Comparison of ENCODE assay signal across 8 mouse cellular contexts in genomic region chr7:116031718-116032595, GRCm38 (mm10). TPM values are rescaled to one million over a fixed set of nuclear protein-coding genes. Genes with fewer than 3 reads are reported as not detected.
A peak's percentile ranks its signal among the peaks of the same experiment; 100 is the strongest.
DNase-seq lines count a peak whose midpoint lies in the region; ATAC-seq and TF ChIP-seq lines count a peak whose summit lies in the region.

No protein-coding gene starts in this region.

- no peaks in the 10 kb centered on the region for H3K9me3 ChIP-seq in CH12.LX (replicated peaks; ENCODE audit: low read length)
- H3K9me3 ChIP-seq in heart, embryonic 15.5 days (replicated peaks) = no peaks in the 10 kb centered on the region
- H3K9me3 ChIP-seq in kidney, postnatal 0 days (replicated peaks; ENCODE audit: low read length) = no peaks in the 10 kb centered on the region

- no peaks in the 10 kb centered on the region for H3K79me2 ChIP-seq in CH12.LX (replicated peaks; ENCODE audit: control insufficient read depth, extremely low read depth, insufficient read depth, poor library complexity, severe bottlenecking)

- H3K27me3 ChIP-seq in CH12.LX (replicated peaks) = peaks cover 42% of the 10 kb centered on the region
- peaks cover 15% of the 10 kb centered on the region for H3K27me3 ChIP-seq in heart, embryonic 15.5 days
- H3K27me3 ChIP-seq in kidney, postnatal 0 days (ENCODE audit: insufficient read depth, low read length) = peaks cover 23% of the 10 kb centered on the region

- no peaks in the 10 kb centered on the region for H3K36me3 ChIP-seq in CH12.LX (replicated peaks in 1 of 2; ENCODE audit: control insufficient read depth in 1 of 2, insufficient read depth in 1 of 2, low read length in 1 of 2)
- H3K36me3 ChIP-seq in heart, embryonic 15.5 days = no peaks in the 10 kb centered on the region
- H3K36me3 ChIP-seq in kidney, postnatal 0 days (ENCODE audit: insufficient read depth, low read length) = no peaks in the 10 kb centered on the region

- TF ChIP-seq POLR2A in CH12.LX (IDR thresholded peaks at IDR 0.05; ENCODE audit: low read depth, low read length) = 0 out of 2 replicates have a peak, but pooled peaks have one; percentile 21

- H3K4me1 ChIP-seq in CH12.LX (ENCODE audit: control insufficient read depth in 1 of 2, insufficient read depth in 2 of 2) = peaks cover 0 to 14% of the 10 kb centered on the region in 2 experiments; a peak in 2 of 4 replicates
- peaks cover 6% of the 10 kb centered on the region for H3K4me1 ChIP-seq in heart, embryonic 15.5 days (replicated peaks)
- peaks cover 12% of the 10 kb centered on the region for H3K4me1 ChIP-seq in kidney, postnatal 0 days (replicated peaks; ENCODE audit: insufficient read depth, low read length)

- H3K4me2 ChIP-seq in CH12.LX (ENCODE audit: insufficient read depth, low read depth, poor library complexity, severe bottlenecking) = peak overlapping the region; percentile 48
- H3K4me2 ChIP-seq in heart, embryonic 15.5 days = peak overlapping the region; percentile 94
- peak overlapping the region; percentile 96 for H3K4me2 ChIP-seq in kidney, postnatal 0 days (ENCODE audit: low read length)

- DNase-seq in CH12.LX (ENCODE audit: extremely low read depth) = peak; percentile 46
- DNase-seq in adrenal gland, postnatal 36 days = peak; percentile 79 to 86
- DNase-seq in kidney, postnatal 0 days (ENCODE audit: low spot score) = peak; percentile 69
- DNase-seq in lung, postnatal 25 days (ENCODE audit: low spot score) = peak; percentile 42
- peak; percentile 31 for DNase-seq in right cerebral cortex, postnatal 14 days

- H3K9ac ChIP-seq in CH12.LX (ENCODE audit: insufficient read depth, low read depth) = peak overlapping the region; percentile 33
- peak overlapping the region; percentile 81 for H3K9ac ChIP-seq in heart, embryonic 15.5 days
- H3K9ac ChIP-seq in kidney, postnatal 0 days (ENCODE audit: low read depth, low read length) = peak overlapping the region; percentile 60

- H3K27ac ChIP-seq in CH12.LX (ENCODE audit: insufficient read depth, low read depth) = peak overlapping the region; percentile 39; the same call in 1 of the 2 replicates
- H3K27ac ChIP-seq in heart, embryonic 15.5 days = peak overlapping the region; percentile 96
- peak overlapping the region; percentile 54 for H3K27ac ChIP-seq in kidney, postnatal 0 days

- dilution Hi-C loops in CH12.LX (cut with MboI; ENCODE audit: extremely low pct_ligation_motif_present, extremely low pct_unique_long_range_greater_than_20kb, low sequenced_read_pairs) = no loop called here

- under 1% methylated on average over 65 of the region's 65 CpGs for WGBS in heart, embryonic 15.5 days
- WGBS in kidney, postnatal 0 days = under 1% methylated on average over 65 of the region's 65 CpGs

- in situ Hi-C loops in CH12.LX (cut with MboI; ENCODE audit: low pct_ligation_motif_present, low pct_unique_long_range_greater_than_20kb, low sequenced_read_pairs) = loop anchor here (25.0 kb wide), 2 partner anchors 820 to 1120 kb away; no protein-coding TSS in a partner anchor

- no peak for TF ChIP-seq RAD21 in CH12.LX (IDR thresholded peaks at IDR 0.05; ENCODE audit: low read depth, low read length)

- peak; percentile 62 for ATAC-seq in erythroid progenitor cell, adult 5-6 weeks (replicated peaks; ENCODE audit: low FRiP score, poor library complexity, severe bottlenecking)
- ATAC-seq in heart, embryonic 15.5 days (replicated peaks; ENCODE audit: insufficient number of reproducible peaks, insufficient read depth, low FRiP score, low read depth) = peak; percentile 9; the same call in 1 of the 2 replicates
- peak; percentile 40; the same call in 1 of the 2 replicates for ATAC-seq in kidney, postnatal 0 days (replicated peaks; ENCODE audit: low FRiP score, low read depth)
- no peak for ATAC-seq in monocyte, adult 5-6 weeks (replicated peaks; ENCODE audit: insufficient number of reproducible peaks, low FRiP score, low TSS enrichment, poor library complexity, severe bottlenecking)

- no peak for TF ChIP-seq CTCF in CH12.LX (conservative IDR thresholded peaks at IDR 0.05 in 1 of 2, IDR thresholded peaks at IDR 0.05 in 1 of 2; ENCODE audit: low read depth in 2 of 2, low read length in 2 of 2)
- TF ChIP-seq CTCF in kidney, postnatal 0 days (IDR thresholded peaks at IDR 0.05; ENCODE audit: low read depth) = no peak

- H3K4me3 ChIP-seq in CH12.LX (replicated peaks in 1 of 3; ENCODE audit: low read depth in 2 of 3, low read length in 2 of 3, poor library complexity in 1 of 3) = peak overlapping the region; percentile 39 to 56 (median 52)
- H3K4me3 ChIP-seq in heart, embryonic 15.5 days = peak overlapping the region; percentile 71
- peak overlapping the region; percentile 53 for H3K4me3 ChIP-seq in kidney, postnatal 0 days (replicated peaks; ENCODE audit: low read depth, low read length)

- TF ChIP-seq EP300 in CH12.LX (IDR thresholded peaks at IDR 0.05; ENCODE audit: low read length) = no peak

TF ChIP-seq in CH12.LX, 34 proteins besides CTCF, POLR2A, EP300 and RAD21:
- TF ChIP-seq UBTF (IDR thresholded peaks at IDR 0.05; ENCODE audit: low read depth, low read length) = peak; percentile 97
- TF ChIP-seq USF2 (conservative IDR thresholded peaks at IDR 0.05; ENCODE audit: low read depth, low read length) = no peak
- TF ChIP-seq PAX5 (IDR thresholded peaks at IDR 0.05; ENCODE audit: low read length) = no peak
- TF ChIP-seq MXI1 (IDR thresholded peaks at IDR 0.05; ENCODE audit: low read depth, low read length) = peak; percentile 63
- 0 out of 2 replicates have a peak, but pooled peaks have one; percentile 4 for TF ChIP-seq NELFE (IDR thresholded peaks at IDR 0.05; ENCODE audit: low read depth, low read length)
- TF ChIP-seq MAFK (IDR thresholded peaks at IDR 0.05; ENCODE audit: insufficient replicate concordance, low read length) = no peak
- TF ChIP-seq NRF1 (IDR thresholded peaks at IDR 0.05; ENCODE audit: low read depth, low read length) = peak; percentile 54; the same call in 1 of the 2 replicates

RNA-seq across cellular contexts. Expression of gene Sox6, which starts 6.6 kb away (rescaled TPM):
- total RNA-seq in CH12.LX (2012; rRNA removed) = 1.0 and 1.3 TPM in 2 replicates
- total RNA-seq in CH12.LX (2014; rRNA removed) = 0.09 and 0.11 TPM in 2 replicates
- 0.78 and 0.90 TPM in 2 replicates for polyA plus RNA-seq in CH12.LX (2012; ENCODE audit: insufficient read length, low read depth)
- total RNA-seq in adrenal gland, postnatal 36 days (2021) = 10 to 100 TPM; 11.5 to 15.7 TPM
- total RNA-seq in erythroid progenitor cell, adult 5-6 weeks (2015; ENCODE audit: low replicate concordance) = 1,078 and 1,095 TPM in 2 replicates
- total RNA-seq in erythroid progenitor cell, adult 5-6 weeks (2017; ENCODE audit: low replicate concordance) = 892 and 1,010 TPM in 2 replicates
- polyA plus RNA-seq in heart, embryonic 15.5 days (2015; fragmentation: Nextera tagmentation; extraction: Ambion mirVana) = 28.4 and 31.1 TPM in 2 replicates
- 24.3 and 29.3 TPM in 2 replicates for polyA plus RNA-seq in kidney, postnatal 0 days (2015; fragmentation: Nextera tagmentation; extraction: Ambion mirVana)
- 0.29 to 2.1 TPM in 2 of 3 replicates, not detected in the other for total RNA-seq in monocyte, adult 5-6 weeks (2017)

RNA-seq across cellular contexts. Expression of gene 1110004F10Rik, which starts 7.2 kb away (rescaled TPM):
- 120 and 129 TPM in 2 replicates for total RNA-seq in CH12.LX (2012; rRNA removed)
- 262 and 274 TPM in 2 replicates for total RNA-seq in CH12.LX (2014; rRNA removed)
- polyA plus RNA-seq in CH12.LX (2012; ENCODE audit: insufficient read length, low read depth) = 196 and 274 TPM in 2 replicates
- total RNA-seq in adrenal gland, postnatal 36 days (2021) = 100 to 1,000 TPM; 118 TPM
- 50.7 and 81.8 TPM in 2 replicates for total RNA-seq in erythroid progenitor cell, adult 5-6 weeks (2015; ENCODE audit: low replicate concordance)
- total RNA-seq in erythroid progenitor cell, adult 5-6 weeks (2017; ENCODE audit: low replicate concordance) = 46.9 and 76.1 TPM in 2 replicates
- polyA plus RNA-seq in heart, embryonic 15.5 days (2015; fragmentation: Nextera tagmentation; extraction: Ambion mirVana) = 156 and 163 TPM in 2 replicates
- polyA plus RNA-seq in kidney, postnatal 0 days (2015; fragmentation: Nextera tagmentation; extraction: Ambion mirVana) = 251 and 271 TPM in 2 replicates
- 163 to 218 TPM (median 176 TPM) in 3 replicates for total RNA-seq in monocyte, adult 5-6 weeks (2017)

RNA-seq across cellular contexts. Expression of gene Gm4353, which starts 52.5 kb away (rescaled TPM):
- total RNA-seq in CH12.LX (2012; rRNA removed) = 2.0 and 3.1 TPM in 2 replicates
- total RNA-seq in CH12.LX (2014; rRNA removed) = 30.0 and 34.1 TPM in 2 replicates
- polyA plus RNA-seq in CH12.LX (2012; ENCODE audit: insufficient read length, low read depth) = 0.74 TPM in 2 replicates
- total RNA-seq in adrenal gland, postnatal 36 days (2021) = 1 to 10 TPM; 4.2 to 5.4 TPM
- total RNA-seq in erythroid progenitor cell, adult 5-6 weeks (2015; ENCODE audit: low replicate concordance) = not detected in 2 replicates
- 0.77 and 1.2 TPM in 2 replicates for total RNA-seq in erythroid progenitor cell, adult 5-6 weeks (2017; ENCODE audit: low replicate concordance)
- 0.46 and 0.48 TPM in 2 replicates for polyA plus RNA-seq in heart, embryonic 15.5 days (2015; fragmentation: Nextera tagmentation; extraction: Ambion mirVana)
- polyA plus RNA-seq in kidney, postnatal 0 days (2015; fragmentation: Nextera tagmentation; extraction: Ambion mirVana) = 0.61 and 0.86 TPM in 2 replicates
- 0.67 to 1.2 TPM (median 0.75 TPM) in 3 replicates for total RNA-seq in monocyte, adult 5-6 weeks (2017)

Comparison
In these comparisons a context has a peak if more than half of its experiments do, and no peak if none do; other contexts are left out.
1. DNase-seq: peak in every context shown above with its lines; median percentile 82 in adrenal gland, postnatal 36 days; 69 in kidney, postnatal 0 days; 46 in CH12.LX; 42 in lung, postnatal 25 days; 31 in right cerebral cortex, postnatal 14 days.
2. H3K27ac ChIP-seq: peak in every context shown above with its lines; median percentile 96 in heart, embryonic 15.5 days; 54 in kidney, postnatal 0 days; 39 in CH12.LX.
3. RNA of gene Sox6, which starts 6.6 kb away (total RNA-seq): 892 to 1,095 TPM in erythroid progenitor cell, adult 5-6 weeks; 11.5 to 15.7 TPM in adrenal gland, postnatal 36 days, 0.09 to 1.3 TPM in CH12.LX and 0.29 to 2.1 TPM in monocyte, adult 5-6 weeks; every median in the first group is over 10 times any median in the second.
4. Peak in every context shown above with its lines, with median percentiles within 50 percentile points of each other: H3K4me2 ChIP-seq, H3K4me3 ChIP-seq and H3K9ac ChIP-seq.